Mouse (Mus musculus): ENCODE data around the gene Aicda. TPM values are rescaled to one million over a fixed set of nuclear protein-coding genes. Genes with fewer than 3 reads are reported as not detected.

Gene Aicda
- polyA plus RNA-seq (2014; fragmentation: Illumina TruSeq; extraction: RNeasy Lipid Tissue Mini Kit (QIAGEN cat#74804); ENCODE audit: low read depth, low replicate concordance) = not detected

GRCm38 (mm10) chr6:122553606-122554005 lies at the start of gene Aicda:
TSS of gene Aicda (plus strand) at chr6:122553801.

GRCm38 (mm10) chr6:122505545-122505944 lies 48.1 kb upstream of the Aicda start, which contains the start of gene Mfap5:
TSS of gene Mfap5 (plus strand) at chr6:122505845.

GRCm38 (mm10) chr6:122602242-122602991 lies 48.8 kb downstream of the Aicda start, which contains the start of gene Apobec1:
TSS of gene Apobec1 (minus strand) at chr6:122602444.

GRCm38 (mm10) chr6:122609771-122610170 lies 56.2 kb downstream of the Aicda start, which contains the start of gene Gdf3:
TSS of gene Gdf3 (minus strand) at chr6:122610087.

Other genes starting within 250 kb of the Aicda start
- gene M6pr, start 245.1 kb upstream of the Aicda start, polyA plus RNA-seq (2014; fragmentation: Illumina TruSeq; extraction: RNeasy Lipid Tissue Mini Kit (QIAGEN cat#74804); ENCODE audit: low read depth, low replicate concordance) = 293 TPM
- 3.0 TPM for gene Phc1, start 213.2 kb upstream of the Aicda start, polyA plus RNA-seq (2014; fragmentation: Illumina TruSeq; extraction: RNeasy Lipid Tissue Mini Kit (QIAGEN cat#74804); ENCODE audit: low read depth, low replicate concordance)
- gene Rimklb, start 55.0 kb upstream of the Aicda start, polyA plus RNA-seq (2014; fragmentation: Illumina TruSeq; extraction: RNeasy Lipid Tissue Mini Kit (QIAGEN cat#74804); ENCODE audit: low read depth, low replicate concordance) = 0.23 TPM
- 18.7 TPM for gene Mfap5, start 48.0 kb upstream of the Aicda start, polyA plus RNA-seq (2014; fragmentation: Illumina TruSeq; extraction: RNeasy Lipid Tissue Mini Kit (QIAGEN cat#74804); ENCODE audit: low read depth, low replicate concordance)
- gene Apobec1, start 48.6 kb downstream of the Aicda start, polyA plus RNA-seq (2014; fragmentation: Illumina TruSeq; extraction: RNeasy Lipid Tissue Mini Kit (QIAGEN cat#74804); ENCODE audit: low read depth, low replicate concordance) = 9.3 TPM
- gene Gdf3, start 56.3 kb downstream of the Aicda start, polyA plus RNA-seq (2014; fragmentation: Illumina TruSeq; extraction: RNeasy Lipid Tissue Mini Kit (QIAGEN cat#74804); ENCODE audit: low read depth, low replicate concordance) = 0.35 TPM
- not detected for gene Dppa3, start 72.6 kb downstream of the Aicda start, polyA plus RNA-seq (2014; fragmentation: Illumina TruSeq; extraction: RNeasy Lipid Tissue Mini Kit (QIAGEN cat#74804); ENCODE audit: low read depth, low replicate concordance)
- not detected for gene Nanog, start 153.7 kb downstream of the Aicda start, polyA plus RNA-seq (2014; fragmentation: Illumina TruSeq; extraction: RNeasy Lipid Tissue Mini Kit (QIAGEN cat#74804); ENCODE audit: low read depth, low replicate concordance)
- 5.4 TPM for gene Slc2a3, start 247.8 kb downstream of the Aicda start, polyA plus RNA-seq (2014; fragmentation: Illumina TruSeq; extraction: RNeasy Lipid Tissue Mini Kit (QIAGEN cat#74804); ENCODE audit: low read depth, low replicate concordance)

Measured in adrenal gland, adult 10 weeks (tissue).